Mouse (Mus musculus) cerebellum, adult 9-10 months (tissue): ENCODE measurements around the gene Muc13.
A peak's percentile ranks its signal among the peaks of the same experiment; 100 is the strongest.

Experiments used
- DNase-seq: peaks from one replicate; pipeline ENCODE4 v3.0.0; 2022

The Muc13 gene

DNA sequence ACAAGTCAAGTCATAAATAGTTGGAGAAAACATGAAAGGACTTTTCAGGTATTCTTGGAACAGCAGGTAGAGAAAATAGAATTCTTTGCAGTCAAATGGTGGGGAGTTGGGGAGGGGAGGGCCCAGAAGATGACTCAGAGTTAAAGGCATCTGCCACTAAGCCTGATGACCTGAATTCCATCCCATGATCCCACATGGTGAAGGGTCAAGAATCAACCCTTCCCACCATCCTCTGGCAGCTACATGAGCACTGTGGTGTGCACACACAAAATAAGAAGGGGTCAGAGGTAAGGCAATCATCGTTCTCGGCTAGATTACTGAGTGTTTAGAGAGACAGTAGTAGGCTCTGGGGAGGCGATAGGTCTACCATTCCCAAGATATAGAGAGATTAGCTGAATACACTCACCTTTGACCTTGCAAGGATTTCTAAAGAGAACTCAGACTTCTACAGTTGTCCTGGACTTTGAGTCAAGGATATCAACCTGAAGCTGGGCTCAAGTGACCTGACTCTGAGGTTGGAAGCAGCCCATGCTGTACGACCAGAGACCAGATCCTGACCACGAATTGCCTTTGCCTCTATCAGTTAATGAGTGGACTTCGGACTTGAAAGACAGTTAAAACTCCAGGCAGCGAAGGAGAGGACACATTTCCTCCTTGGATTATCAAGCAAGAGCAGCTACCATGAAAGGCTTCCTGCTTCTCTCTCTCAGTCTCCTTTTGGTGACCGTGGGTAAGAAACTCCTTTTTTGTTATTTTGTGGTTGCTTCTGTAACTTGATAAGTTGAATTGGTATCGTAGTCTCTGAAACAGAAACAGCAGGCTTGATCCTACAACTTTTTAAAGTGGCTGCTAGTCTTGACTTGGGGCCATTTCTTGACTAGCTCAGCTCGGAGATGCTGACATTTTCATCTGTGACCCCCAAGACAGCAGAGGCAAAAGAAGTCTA, at the start of gene Muc13:
TSS of gene Muc13 (plus strand) at position 192 of the 946 bp plus-strand sequence.
- DNase-seq: no peak

DNA sequence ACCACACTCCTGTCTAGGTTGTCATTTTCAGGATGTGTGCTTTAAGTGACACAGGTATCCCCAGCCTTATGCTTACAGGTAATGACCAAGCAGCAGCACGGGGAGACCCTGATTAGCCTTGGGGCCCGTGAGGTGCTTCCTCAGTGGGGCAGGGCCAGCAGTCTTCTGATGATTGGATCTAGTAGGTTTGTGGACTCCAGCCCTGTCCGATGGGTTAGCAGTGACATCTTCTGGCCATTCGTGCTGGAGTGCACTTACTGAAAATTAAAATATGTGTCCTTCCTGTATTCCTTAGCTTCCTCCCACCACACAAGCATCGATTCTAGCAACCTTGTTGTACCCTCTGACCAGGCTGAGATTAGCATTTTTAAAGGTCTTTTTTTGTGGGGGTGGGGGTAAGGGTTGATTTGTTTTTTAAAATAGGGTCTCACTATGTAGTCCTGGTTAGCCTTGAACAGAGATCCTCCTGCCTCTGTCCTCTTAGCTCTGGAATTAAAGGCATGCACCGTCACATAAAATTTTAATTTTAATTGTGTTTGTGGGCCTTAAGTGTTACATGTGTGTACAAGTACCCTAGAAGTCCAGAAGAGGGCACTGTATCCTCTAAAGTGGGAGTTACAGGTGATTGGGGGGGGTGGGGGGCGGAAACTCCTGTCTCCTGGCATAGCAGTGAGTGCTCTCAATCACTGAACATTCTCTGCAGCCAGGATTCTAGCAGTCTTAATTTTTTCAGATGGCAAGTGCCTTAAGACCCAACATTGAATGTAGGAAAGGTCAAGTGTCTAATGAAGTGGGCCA, 49.0 kb upstream of the Muc13 start:
- DNase-seq: peak; percentile 80

DNA sequence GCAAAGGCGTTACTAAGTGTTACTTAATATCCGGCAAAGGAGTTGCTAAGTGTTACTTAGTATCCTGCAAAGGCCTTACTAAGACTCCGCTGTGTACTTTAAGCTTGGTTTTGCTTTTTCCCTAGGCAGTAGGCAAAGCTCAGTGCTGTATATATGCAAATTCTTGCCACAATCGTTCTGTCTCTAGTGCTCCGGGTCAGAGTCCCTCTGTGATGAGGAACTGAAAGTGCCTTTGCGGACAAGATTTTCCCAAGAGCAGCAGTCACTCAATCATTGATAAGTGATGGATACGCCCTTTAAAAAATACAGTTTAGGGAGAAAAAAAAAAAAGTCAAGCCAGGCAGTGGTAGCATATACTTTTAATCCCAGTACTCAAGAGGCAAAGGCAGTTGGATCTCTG, 48.4 kb upstream of the Muc13 start:
- DNase-seq: no peak

DNA sequence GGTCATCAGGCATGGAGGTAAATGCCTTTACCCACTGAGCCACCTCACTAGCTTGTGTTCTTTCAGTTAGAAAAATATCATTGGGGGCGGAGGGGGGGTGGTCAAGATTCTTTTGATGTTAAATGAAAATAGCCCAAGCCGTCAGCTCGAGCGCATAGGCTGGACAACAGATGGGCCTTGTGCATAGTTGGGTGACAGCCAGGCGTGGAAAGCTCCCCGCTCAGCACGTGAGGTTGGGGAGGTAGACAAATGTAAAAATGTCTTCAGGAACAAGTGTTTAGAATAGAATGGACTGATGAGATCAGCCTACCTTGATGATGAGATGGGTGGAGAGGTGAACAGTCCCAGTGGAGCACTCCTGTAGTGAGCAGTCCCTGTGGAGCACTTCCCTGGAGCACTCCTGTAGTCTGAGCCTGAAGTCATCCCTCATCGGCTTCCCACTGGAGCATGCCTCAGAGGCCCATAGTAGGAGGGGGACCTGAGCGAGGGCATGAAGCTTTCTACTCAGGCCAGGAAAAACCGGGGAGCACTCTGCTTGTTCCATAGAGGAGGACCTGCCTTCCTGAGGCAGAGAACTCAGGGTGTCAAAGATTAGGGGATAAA, 47.7 kb upstream of the Muc13 start:
- DNase-seq: peak; percentile 82

DNA sequence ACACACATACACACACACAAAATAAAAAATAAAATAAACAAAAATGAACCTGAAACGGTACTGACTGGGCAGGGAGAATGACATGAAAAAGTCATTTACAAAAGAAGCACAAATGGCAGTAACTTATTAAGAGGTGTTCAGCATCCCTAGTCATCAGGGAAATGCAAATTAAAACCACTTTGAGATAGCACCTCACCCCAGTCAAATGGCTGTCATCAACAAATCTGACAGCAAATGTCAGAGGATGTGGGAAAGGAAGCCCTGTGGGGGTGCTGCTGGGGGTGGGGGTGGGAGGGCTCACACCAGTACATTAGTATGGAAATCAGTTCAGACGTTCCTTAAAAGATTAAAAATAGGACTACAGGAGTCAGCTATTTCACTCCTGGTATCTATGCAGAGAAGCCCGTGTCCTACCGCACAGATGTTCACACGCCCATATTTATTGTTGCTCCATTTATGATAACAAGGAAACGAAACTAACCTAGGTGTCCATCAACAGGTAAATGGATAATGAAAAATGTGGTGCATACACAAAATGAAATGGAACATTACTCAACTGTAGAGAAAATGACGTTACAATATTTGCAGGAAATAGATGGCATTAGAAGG, 46.4 kb upstream of the Muc13 start:
- no peak for DNase-seq

DNA sequence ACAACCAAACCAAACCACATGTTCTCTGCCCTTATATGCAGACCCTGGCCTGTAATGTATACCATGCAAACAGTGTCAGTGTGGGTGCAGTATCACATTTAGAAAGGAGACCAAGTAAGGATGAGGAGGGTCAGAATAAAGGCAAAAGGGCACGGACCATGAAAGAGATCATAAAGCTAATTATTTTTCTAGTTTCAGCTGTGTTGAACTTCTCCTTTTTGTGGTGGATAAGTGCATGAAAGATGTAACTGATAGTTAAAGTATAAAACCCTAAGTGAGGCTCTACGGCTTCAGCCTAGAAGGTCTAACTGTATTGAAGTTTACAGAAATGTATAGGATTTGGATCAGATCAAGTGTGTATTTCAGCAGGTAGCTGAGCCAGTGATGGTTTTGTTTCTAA, 45.8 kb upstream of the Muc13 start:
- no peak for DNase-seq

DNA sequence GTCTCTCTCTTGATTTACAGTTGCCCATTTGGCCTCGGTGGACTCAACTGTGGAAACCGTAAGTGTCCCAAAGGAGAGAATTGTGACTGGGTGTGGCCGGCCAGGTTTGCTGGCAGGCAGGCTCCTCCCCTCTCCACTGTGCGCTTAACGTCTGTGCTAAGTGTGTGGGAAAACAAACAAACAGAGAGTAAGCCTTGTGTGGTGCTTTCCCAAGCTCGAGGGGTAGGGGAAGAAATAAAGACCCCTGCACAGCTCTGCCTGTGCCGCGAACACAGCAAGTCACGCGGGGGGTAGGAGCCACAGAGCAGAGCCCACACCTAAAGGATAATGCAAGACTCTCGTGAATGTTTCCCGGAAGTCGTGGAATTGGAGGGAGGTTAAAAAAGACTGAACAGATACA, 42.7 kb upstream of the Muc13 start:
- DNase-seq: no peak

DNA sequence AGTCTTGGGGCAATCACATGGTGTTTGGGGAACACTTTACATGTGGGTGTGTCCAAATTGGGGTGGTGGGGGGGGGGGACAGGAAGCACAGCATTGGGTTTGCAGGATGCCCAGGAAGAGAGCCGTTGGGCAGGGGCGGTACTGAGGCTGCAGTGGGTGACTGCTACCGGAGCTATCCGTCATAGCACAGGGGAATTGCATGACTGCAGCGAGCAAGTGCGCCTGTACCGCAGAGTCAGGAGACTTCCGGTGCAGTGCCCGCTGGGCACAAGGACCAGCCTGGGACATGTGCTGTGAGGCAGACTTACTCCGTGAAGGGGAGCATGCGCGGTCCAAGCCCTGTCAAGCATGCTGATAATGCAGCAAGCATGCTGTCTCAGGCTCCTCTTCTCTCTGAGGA, 42.2 kb upstream of the Muc13 start:
- no peak for DNase-seq

DNA sequence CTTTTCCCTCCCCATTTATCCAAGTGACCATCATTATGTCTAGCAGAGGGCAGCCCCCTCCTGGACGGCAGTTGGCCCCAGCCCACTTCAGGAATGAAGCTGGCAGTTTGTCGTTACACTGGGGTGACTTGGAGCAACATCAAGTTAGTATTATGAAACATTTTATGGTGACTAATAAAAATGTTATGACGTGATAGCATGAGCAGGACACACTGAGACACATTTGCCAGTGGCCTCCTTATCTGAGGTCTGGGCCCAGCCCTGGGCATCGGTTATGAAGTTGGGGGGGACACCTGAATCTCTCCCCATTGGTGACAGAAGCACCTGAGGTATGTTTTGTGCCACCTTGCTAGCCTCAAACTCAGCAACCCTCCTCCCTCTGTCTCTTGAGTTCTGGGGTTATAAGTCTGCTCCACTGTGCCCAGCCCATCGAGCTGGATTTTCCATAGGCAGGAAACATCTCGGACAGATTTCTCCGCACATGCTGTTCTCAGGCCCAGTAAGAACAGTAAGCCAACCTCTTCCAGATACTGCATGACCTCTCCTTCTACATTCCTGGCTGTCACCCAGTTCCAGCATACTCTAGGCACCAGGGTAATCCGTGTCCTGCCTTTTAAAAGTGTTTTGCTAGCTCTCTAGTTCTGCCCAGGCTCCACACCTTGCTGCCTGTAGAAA, 40.8 kb upstream of the Muc13 start:
- DNase-seq: no peak

DNA sequence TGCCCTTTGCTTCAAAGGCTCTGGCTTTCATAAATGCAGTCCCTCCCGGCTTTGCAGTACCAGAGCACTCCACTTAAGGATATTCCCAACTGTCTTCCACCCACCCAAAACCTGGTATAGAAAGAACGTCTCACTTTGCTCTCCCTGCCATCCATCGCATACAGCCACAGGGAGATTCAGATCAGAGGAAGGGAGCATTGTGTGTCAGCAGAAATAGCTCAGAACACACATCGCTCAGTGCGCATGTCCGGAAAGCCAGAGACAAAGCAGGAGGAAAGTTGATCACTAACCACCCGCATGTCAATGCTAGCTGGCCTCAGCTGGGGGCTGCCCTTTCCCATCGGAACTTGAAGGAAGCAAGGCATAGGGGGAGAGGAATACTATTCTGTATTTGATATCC, 38.5 kb upstream of the Muc13 start:
- DNase-seq: no peak

DNA sequence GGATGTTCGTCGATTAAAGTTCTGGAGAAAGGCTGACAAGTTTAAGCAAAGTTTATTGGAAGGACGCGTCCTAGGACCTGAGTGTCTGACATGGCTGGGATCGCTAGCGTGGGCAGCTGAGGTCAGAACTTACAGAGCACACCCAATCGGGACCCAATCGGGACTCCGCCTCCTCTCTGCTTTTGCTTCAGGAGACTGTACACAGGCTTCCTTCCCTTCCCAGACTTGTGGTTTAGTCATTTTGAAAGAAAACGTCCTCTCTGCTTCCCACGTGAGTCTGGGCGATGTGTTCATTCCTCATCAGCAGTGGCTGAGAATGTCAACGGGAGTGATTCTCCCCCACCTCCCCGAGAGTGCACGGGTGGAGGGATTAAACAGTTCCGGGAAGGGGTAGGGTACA, 37.9 kb upstream of the Muc13 start:
- no peak for DNase-seq

DNA sequence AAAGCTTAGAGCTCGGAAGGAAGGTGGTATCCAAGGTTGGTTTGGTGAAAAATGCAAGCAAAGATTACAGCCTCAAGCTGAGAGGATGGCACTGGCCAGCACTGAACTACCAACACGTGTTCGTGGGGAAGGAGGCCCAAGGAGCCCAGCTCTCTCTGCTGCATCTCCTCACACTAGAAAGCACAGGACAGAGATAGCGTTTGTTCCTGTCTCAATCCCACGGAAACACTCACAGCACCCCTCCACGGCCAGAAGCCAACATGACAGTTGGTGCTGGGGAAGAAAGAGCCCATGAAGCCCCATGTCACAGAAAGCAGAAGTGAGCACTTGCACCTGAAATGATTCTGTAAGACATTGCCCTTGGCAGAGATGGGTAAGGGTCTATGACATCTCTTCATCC, 37.4 kb upstream of the Muc13 start:
- peak; percentile 80 for DNase-seq

DNA sequence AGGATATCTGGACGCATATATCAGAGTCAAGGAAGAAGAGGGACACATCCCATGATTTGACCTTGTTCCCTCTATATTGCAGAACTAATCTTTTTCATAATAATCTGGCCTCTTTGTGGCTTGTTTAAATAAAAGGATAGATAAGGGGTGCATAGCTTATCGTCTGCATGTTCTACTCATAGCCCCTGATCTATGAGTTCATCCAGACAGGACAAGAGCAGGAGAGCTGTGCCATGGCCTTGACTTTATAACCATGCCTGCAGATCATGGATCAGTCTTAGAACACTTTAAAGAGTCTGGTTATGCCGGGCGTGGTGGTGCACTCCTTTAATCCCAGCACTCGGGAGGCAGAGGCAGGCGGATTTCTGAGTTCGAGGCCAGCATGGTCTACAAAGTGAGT, 34.6 kb upstream of the Muc13 start:
- no peak for DNase-seq

DNA sequence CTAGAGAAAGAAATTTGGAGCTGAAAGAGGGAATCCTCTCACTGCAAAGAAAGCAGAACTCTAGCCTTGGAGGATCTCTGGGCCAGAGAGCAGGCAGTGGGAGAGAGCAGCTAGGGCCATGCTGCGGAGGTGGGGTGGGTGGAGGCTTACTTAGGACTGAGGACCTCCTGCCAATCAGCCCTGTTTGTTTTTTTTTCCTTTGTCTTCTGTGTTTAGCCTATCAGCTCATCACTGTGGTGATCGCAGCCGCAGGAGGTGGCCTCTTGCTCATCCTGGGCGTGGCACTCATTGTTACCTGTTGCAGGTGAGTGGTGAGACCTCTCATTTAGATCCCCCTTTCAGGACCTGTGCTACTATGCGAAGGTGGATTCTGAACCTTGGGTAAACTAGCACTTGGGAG, 33.3 kb upstream of the Muc13 start:
- no peak for DNase-seq

DNA sequence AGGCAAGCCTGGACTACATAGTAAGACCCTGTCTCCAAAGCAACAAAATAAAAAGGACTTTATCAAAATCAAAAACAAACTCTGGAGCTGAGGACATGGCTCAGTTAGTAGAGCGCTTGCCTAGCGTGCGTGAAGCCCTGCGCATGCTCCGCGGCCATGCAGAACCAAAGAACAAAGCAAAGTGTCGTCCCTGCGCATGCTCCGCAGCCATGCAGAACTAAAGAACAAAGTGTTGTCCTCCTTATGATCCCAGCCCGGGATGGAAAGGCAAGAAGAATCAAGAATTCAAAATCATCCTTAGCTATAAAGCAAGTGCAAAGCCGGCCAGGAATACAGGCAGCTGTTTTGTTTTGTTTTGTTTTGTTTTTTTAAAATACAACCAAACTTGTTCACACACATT, 32.8 kb upstream of the Muc13 start:
- no peak for DNase-seq

DNA sequence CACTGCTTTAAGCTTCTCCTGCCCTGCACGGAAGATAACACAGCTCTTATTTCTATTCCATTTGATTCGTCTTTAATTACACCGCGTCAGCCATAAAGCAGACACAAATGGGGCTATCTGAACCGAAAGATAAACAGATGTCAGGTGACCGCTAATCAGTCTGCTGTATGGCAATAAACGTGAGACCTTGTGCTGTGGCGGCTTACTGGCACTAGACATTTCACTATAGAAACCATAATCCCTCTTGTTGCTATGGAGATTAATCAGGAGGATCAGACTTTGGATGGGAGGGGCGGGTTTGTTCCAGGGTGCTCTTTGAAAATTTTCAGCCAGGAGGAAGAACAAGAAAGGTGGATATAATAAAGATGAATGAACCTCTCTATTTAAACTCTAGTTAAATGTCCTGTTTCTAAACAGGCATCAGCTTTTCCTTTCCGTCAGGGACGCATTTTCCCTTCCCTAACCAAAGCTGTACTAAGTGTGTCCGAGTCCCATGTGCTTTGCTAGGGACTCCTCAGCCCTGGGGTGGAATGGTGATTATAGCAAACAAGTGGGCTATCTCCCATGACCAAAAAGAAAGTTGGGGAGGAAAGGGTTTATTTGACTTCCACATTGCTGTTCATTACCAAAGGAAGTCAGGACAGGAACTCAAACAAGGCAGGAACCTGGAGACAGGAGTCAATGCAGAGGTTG, 29.2 kb upstream of the Muc13 start:
- no peak for DNase-seq

DNA sequence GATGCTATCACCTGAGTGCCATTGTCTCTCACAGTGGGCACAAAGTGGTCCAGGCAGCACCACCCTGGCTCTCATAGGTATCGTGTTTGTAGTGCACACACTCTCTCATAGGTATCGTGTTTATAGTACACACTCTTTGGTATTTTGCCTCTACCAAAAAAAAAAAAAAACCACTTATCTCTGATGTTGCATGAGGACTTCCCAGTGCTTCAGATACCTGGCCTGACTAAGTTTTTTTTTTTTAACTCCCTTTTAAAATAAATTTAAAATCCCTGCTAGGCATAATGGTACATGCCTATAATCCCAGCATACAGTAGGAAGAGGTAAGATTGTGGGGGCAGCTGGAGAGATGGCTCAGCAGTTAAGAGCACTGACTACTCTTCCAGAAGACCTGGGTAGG, 28.4 kb upstream of the Muc13 start:
- DNase-seq: no peak

DNA sequence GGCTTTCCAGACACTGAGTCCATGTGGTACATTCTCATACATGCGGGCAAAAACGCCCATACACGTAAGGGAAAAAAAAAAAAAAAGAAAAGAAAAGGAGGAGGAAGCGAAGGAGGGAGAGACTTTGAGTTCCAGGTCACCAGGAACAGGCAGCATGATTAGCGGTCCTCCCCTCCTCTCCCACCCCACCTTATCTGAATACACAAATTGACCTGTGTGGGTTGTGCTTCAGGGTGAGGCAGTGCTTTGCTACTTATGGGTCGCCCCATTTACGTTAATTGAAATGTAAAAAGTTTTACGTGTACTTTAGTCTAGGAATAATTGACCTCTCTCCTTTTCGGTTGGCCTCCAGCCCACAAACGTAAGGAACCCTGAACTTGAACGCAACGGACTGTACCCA, 27.5 kb upstream of the Muc13 start:
- no peak for DNase-seq

DNA sequence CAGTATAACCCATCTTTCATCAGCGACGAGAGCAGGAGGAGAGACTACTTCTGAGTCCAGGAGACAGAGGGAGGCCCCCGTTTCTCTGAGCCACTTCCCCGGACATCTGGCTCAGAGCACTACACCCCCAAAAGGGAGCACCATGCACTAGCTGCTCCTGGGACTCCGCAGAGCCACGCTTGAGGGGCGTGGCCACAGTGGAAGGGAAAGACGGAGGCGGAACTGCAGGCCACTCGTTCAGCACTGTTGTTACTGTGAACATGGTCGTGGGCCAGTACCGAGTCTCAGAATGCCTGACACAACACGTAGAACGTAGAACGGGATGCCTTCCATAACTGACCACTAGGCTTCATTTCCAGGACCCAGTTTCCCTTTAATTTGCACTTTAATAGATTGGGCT, 27.1 kb upstream of the Muc13 start:
- no peak for DNase-seq

DNA sequence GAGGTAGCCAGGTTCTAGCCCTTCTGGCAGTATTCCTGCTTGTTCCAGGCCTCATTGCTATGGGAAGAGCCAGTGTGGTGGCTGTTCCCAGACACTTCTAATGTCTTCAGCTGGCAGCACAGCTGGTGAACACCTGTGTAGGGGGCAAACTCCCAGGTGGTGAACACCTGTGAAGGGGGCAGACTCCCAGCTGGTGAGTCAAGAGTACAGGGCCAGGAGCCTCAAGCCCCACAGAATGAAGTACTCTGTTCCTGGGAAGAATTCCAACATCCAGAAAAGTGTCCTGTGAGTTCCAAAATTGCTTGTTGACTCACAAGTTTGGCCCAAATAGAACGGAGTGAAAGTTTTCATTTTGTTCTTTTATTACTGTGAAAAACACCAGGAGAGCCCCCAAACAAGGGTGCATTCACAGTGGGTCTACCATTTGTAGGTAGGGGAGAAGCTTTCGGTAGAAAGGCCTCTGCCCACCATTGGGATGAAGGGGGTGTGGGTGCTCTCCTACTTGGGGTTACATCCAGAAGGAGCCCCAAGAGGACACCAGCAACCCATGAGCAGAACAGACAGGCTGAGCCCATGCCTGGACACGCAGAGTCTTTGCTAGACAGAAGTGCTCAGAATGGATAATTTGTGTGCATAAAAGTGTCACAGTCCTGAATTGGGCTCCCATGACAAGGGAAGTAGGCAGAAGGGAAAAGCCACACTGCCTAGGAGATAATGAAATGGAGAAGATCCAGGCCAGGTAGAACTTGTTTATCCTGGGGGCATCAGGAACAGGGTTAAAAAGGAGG, 25.2 kb upstream of the Muc13 start:
- DNase-seq: no peak

DNA sequence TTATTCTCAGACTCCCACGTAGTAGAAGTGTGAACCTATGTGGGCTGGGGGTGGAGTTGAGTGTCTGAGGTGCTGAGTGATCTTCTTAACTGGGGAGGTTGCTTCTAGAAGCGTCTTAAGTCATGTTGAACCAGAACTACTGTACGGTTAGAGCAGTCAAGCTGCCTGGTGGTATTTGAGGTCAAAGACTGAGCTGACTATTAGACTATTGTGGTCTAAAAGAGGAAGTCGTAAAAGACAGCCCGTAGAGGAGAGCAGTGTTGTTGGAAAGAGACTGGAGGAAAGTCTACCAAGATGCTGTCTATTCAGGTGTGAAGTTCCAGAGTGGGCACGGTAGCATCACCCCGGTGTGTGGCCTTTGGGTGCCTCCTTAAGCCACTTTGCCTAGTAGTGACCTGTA, 24.0 kb upstream of the Muc13 start:
- no peak for DNase-seq
